Mouse (Mus musculus) adrenal gland, adult 2 months (tissue): ENCODE measurements around the gene Il2rb. TPM values are rescaled to one million over a fixed set of nuclear protein-coding genes. Genes with fewer than 3 reads are reported as not detected.

Source experiments
- DNase-seq: peaks from one replicate; pipeline ENCODE4 v3.0.0; 2021
- polyA plus RNA-seq: library from polyadenylated mRNA; depleted of rRNA; stranded (reverse); fragments of >200 nt; gene quantifications from 2 replicates; pipeline ENCODE4 v1.2.3, GENCODE M21; 2012
- total RNA-seq, 2 experiments: library from RNA; stranded (reverse); gene quantifications; 2 replicates each; pipeline ENCODE4 v1.2.3; 2021

Gene Il2rb
- total and polyA plus RNA-seq, 3 experiments: 1.3 to 3.8 (median 1.5) TPM

GRCm38 (mm10) chr15:78481448-78482000, 13.5 kb downstream of the Il2rb start:
- no peak for DNase-seq

- no peak for DNase-seq
Observed at GRCm38 (mm10) chr15:78480991-78481390, 14.1 kb downstream of the Il2rb start.

- no peak for DNase-seq
Observed at GRCm38 (mm10) chr15:78480111-78480510, 15.0 kb downstream of the Il2rb start.

GRCm38 (mm10) chr15:78479470-78479869, 15.6 kb downstream of the Il2rb start:
- DNase-seq: no peak

- DNase-seq: no peak
Observed at GRCm38 (mm10) chr15:78478073-78478472, 17.0 kb downstream of the Il2rb start.

- DNase-seq: no peak
Observed at GRCm38 (mm10) chr15:78476878-78477277, 18.2 kb downstream of the Il2rb start.

- DNase-seq: peak; percentile 66
Observed at GRCm38 (mm10) chr15:78475604-78476031, 19.5 kb downstream of the Il2rb start.

GRCm38 (mm10) chr15:78473442-78473841, 21.6 kb downstream of the Il2rb start:
- DNase-seq: no peak

- no peak for DNase-seq
Observed at GRCm38 (mm10) chr15:78471902-78472301, 23.2 kb downstream of the Il2rb start.

- peak; percentile 56 for DNase-seq
Observed at GRCm38 (mm10) chr15:78470495-78471276, 24.4 kb downstream of the Il2rb start.

- peak; percentile 51 for DNase-seq
Observed at GRCm38 (mm10) chr15:78468379-78468937, 26.6 kb downstream of the Il2rb start, which contains the start of gene Tmprss6. TSS of gene Tmprss6 (minus strand) at chr15:78468634.

GRCm38 (mm10) chr15:78467570-78467969, 27.5 kb downstream of the Il2rb start:
- DNase-seq: peak; percentile 70

- DNase-seq: no peak
Observed at GRCm38 (mm10) chr15:78466809-78467208, 28.3 kb downstream of the Il2rb start.

- DNase-seq: no peak
Observed at GRCm38 (mm10) chr15:78462981-78463380, 32.1 kb downstream of the Il2rb start.

- DNase-seq: peak; percentile 62
Observed at GRCm38 (mm10) chr15:78457193-78457592, 37.9 kb downstream of the Il2rb start.

GRCm38 (mm10) chr15:78456051-78456450, 39.0 kb downstream of the Il2rb start:
- DNase-seq: peak; percentile 25

GRCm38 (mm10) chr15:78455168-78455567, 39.9 kb downstream of the Il2rb start:
- DNase-seq: peak; percentile 65

GRCm38 (mm10) chr15:78452929-78453328, 42.1 kb downstream of the Il2rb start:
- DNase-seq: no peak

GRCm38 (mm10) chr15:78451201-78451600, 43.9 kb downstream of the Il2rb start:
- no peak for DNase-seq

- DNase-seq: no peak
Observed at GRCm38 (mm10) chr15:78450419-78450768, 44.7 kb downstream of the Il2rb start.

GRCm38 (mm10) chr15:78449694-78450418, 45.2 kb downstream of the Il2rb start:
- peak; percentile 88 for DNase-seq

- DNase-seq: no peak
Observed at GRCm38 (mm10) chr15:78449131-78449530, 45.9 kb downstream of the Il2rb start.
